Mouse (Mus musculus): ENCODE results near the gene Ugt2b36. TPM values are rescaled to one million over a fixed set of nuclear protein-coding genes. Genes with fewer than 3 reads are reported as not detected.

The Ugt2b36 gene
- polyA plus RNA-seq (2021; fragmentation: Nextera tagmentation) = not detected in 2 replicates
- long read RNA-seq, experiment 1 = 0 reads
- long read RNA-seq, experiment 2 = 0 reads

DNA sequence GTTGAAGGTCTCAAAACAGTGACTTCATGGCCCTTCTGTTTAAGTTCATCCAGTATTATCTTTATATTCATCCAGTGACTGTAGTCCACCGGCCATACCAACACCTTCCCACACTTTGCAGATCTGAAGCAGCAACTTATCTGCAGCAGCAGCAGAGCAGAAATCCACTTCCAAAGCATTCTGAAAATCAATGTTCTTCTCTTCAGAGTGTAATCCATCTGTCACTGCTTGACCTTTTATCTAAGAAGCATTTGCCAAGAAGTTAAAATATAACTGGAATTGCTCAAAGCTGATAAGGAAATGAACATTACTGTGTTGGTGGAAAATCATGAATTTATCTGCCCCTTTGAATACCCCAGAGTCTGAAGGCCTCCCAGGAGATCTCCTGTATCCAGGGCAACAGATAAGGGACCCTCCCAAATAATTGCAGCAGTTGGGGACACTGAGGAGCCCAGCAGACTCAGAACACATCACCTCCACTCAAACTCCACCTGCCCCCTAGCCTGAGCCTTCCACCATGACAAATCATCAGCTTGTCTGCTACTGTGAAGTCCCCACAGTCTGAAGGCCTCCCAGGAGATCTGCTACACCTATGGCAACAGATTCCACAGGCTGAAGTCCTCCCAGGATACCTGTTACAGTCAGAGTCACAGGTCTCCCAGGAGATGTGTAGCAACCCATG is at the start of gene Ugt2b36:
Gene Ugt2b36, minus strand, starts transcription at position 210 of the 682 bp plus-strand sequence.

DNA sequence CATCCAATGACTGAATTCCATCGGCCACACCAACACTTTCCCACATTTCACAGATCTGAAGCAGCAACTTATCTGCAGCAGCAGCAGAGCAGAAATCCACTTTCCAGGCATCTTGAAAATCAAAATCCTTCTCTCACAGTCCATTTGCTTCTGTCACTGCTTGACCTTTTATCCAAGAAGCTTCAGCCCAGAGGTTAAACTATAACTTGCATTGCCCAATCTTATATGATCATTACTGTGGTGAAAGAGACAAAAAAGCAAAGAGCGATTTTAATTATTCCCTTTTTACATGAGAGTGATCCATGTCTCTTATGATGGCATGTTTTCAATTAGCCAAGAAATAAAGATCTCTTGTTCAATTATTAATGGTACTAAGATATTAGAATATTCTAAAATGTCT is 47.8 kb upstream of the Ugt2b36 start, which contains the start of gene Ugt2b5:
Gene Ugt2b5, minus strand, starts transcription at position 123 of the 400 bp plus-strand sequence.

Other genes starting within 250 kb of the Ugt2b36 start
- gene Ugt2b34, start 185.6 kb downstream of the Ugt2b36 start, polyA plus RNA-seq (2021; fragmentation: Nextera tagmentation) = not detected in 2 replicates
- not detected in 2 replicates for gene Ugt2b1, start 166.0 kb downstream of the Ugt2b36 start, polyA plus RNA-seq (2021; fragmentation: Nextera tagmentation)
- not detected in 2 replicates for gene Ugt2b35, start 91.7 kb downstream of the Ugt2b36 start, polyA plus RNA-seq (2021; fragmentation: Nextera tagmentation)
- gene Ugt2b5, start 47.8 kb upstream of the Ugt2b36 start, polyA plus RNA-seq (2021; fragmentation: Nextera tagmentation) = not detected in 2 replicates
- gene Ugt2b37, start 162.2 kb upstream of the Ugt2b36 start, polyA plus RNA-seq (2021; fragmentation: Nextera tagmentation) = not detected in 2 replicates
- not detected in 2 replicates for gene Ugt2a3, start 244.6 kb upstream of the Ugt2b36 start, polyA plus RNA-seq (2021; fragmentation: Nextera tagmentation)